7 mouse cellular contexts compared by ENCODE assay signal in genomic region chr7:25805631-25806343, GRCm38 (mm10). TPM values are rescaled to one million over a fixed set of nuclear protein-coding genes. Genes with fewer than 3 reads are reported as not detected.
DNase-seq lines count a peak whose midpoint lies in the region; ATAC-seq and TF ChIP-seq lines count a peak whose summit lies in the region.

No protein-coding gene starts in this region.

- peak; percentile 77 for ATAC-seq in inflammation-experienced regulatory T-cells, adult 6 months
- ATAC-seq in megakaryocyte progenitor cell, adult 5-6 weeks (replicated peaks; ENCODE audit: poor library complexity) = peak; percentile 90

- no peak overlapping the region for H3K27ac ChIP-seq in left cerebral cortex, adult 2 months

- peak; percentile 86 for DNase-seq in adipocyte (ENCODE audit: low spot score)
- peak; percentile 53 to 85 for DNase-seq in cerebellum, postnatal 4 days (ENCODE audit: low spot score in 2 of 2)
- DNase-seq in gastrocnemius, postnatal 10 days = peak; percentile 76
- DNase-seq in left cerebral cortex, adult 2 months (ENCODE audit: extremely low spot score in 1 of 2, low spot score in 2 of 2) = peak; percentile 68 to 76
- DNase-seq in right cerebral cortex, adult 2 months (ENCODE audit: low spot score in 2 of 2) = peak; percentile 72 to 81

- H3K4me3 ChIP-seq in left cerebral cortex, adult 2 months = peak overlapping the region; percentile 29; the same call in 1 of the 2 replicates

- intact Hi-C loops in left cerebral cortex, adult 2 months (cut with DNase I) = loop anchor here (1.0 kb wide), 1 partner anchor 49 kb away; no protein-coding TSS in a partner anchor

- peak; percentile 84 for TF ChIP-seq CTCF in left cerebral cortex, adult 2 months (IDR thresholded peaks at IDR 0.05)

RNA-seq across cellular contexts. Expression of gene Cyp2s1, which starts 10.9 kb away (rescaled TPM):
- under 1 TPM; 0.27 to 0.52 TPM for total RNA-seq in gastrocnemius, postnatal 10 days (2021)
- 1 to 10 TPM; 2.9 to 4.1 (median 3.0) TPM for polyA plus RNA-seq in inflammation-experienced regulatory T-cells, adult 6 months (2017; shearing (Covaris generic))
- total RNA-seq in left cerebral cortex, adult 2 months (2021) = 1 to 10 TPM; 3.2 to 4.2 TPM
- total RNA-seq in megakaryocyte progenitor cell, adult 5-6 weeks (2015) = 0.17 TPM in 1 of 2 replicates, not detected in the other
- not detected in 2 replicates for total RNA-seq in megakaryocyte progenitor cell, adult 5-6 weeks (2017)

RNA-seq across cellular contexts. Expression of gene Axl, which starts 17.3 kb away (rescaled TPM):
- 100 to 1,000 TPM in 1 of 2 experiments, 10 to 100 TPM in 1; 89.3 to 110 TPM for total RNA-seq in gastrocnemius, postnatal 10 days (2021)
- 10 to 100 TPM; 18.6 to 32.5 (median 25.5) TPM for polyA plus RNA-seq in inflammation-experienced regulatory T-cells, adult 6 months (2017; shearing (Covaris generic))
- total RNA-seq in left cerebral cortex, adult 2 months (2021) = 10 to 100 TPM; 33.2 to 40.5 TPM
- 1.1 and 2.3 TPM in 2 replicates for total RNA-seq in megakaryocyte progenitor cell, adult 5-6 weeks (2015)
- 1.5 and 1.9 TPM in 2 replicates for total RNA-seq in megakaryocyte progenitor cell, adult 5-6 weeks (2017)

RNA-seq across cellular contexts. Expression of gene Hnrnpul1, which starts 51.2 kb away (rescaled TPM):
- total RNA-seq in gastrocnemius, postnatal 10 days (2021) = 10 to 100 TPM; 91.8 to 98.1 TPM
- 10 to 100 TPM; 46.6 to 56.2 (median 54.7) TPM for polyA plus RNA-seq in inflammation-experienced regulatory T-cells, adult 6 months (2017; shearing (Covaris generic))
- 100 to 1,000 TPM in 1 of 2 experiments, 10 to 100 TPM in 1; 96.5 to 101 TPM for total RNA-seq in left cerebral cortex, adult 2 months (2021)
- 132 and 135 TPM in 2 replicates for total RNA-seq in megakaryocyte progenitor cell, adult 5-6 weeks (2015)
- 126 and 141 TPM in 2 replicates for total RNA-seq in megakaryocyte progenitor cell, adult 5-6 weeks (2017)

Comparison
In these comparisons a context has a peak if more than half of its experiments do, and no peak if none do; other contexts are left out.
1. RNA of gene Axl, which starts 17.3 kb away (total RNA-seq): 89.3 to 110 TPM in gastrocnemius, postnatal 10 days and 33.2 to 40.5 TPM in left cerebral cortex, adult 2 months; 1.1 to 2.3 TPM in megakaryocyte progenitor cell, adult 5-6 weeks; every median in the first group is over 10 times any median in the second.
2. Peak in every context shown above with its lines, with median percentiles within 50 percentile points of each other: DNase-seq.